Mouse (Mus musculus): Measurements from ENCODE around the gene Fam20a.
"Not testable (repeated sequence)": the region's sequence is repeated elsewhere in the genome, so short reads cannot be mapped to it uniquely, and the experiment has no call there.

The Fam20a gene

GRCm38 (mm10) chr11:109680934-109681333, 41.1 kb downstream of the Fam20a start:
- no peak for DNase-seq (ENCODE audit: low read depth, low spot score)

DNA sequence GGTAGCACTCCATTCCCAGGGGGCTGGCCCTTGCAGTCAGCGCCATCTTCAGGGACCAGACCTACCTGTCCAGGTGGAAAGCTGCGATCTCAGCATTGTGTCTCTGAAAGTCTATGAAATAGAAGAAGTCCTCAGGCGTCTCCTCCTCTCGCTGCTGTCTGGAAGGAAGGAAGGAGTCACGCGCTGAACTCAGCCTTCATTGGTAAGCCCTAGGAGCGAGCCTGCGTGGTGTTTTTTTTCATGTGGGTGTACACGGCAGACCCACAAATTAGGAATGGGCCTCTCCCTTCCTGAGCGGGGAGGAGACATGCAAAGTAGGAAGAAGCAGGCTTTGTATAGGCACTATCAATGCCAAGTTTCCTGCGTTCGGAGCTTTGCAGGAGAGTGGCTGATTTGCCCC, 43.8 kb downstream of the Fam20a start:
- no peak for DNase-seq (ENCODE audit: low read depth, low spot score)

- DNase-seq (ENCODE audit: low read depth, low spot score), result no peak
Observed at GRCm38 (mm10) chr11:109676621-109677373, 45.3 kb downstream of the Fam20a start.

GRCm38 (mm10) chr11:109675771-109676170, 46.3 kb downstream of the Fam20a start:
- no peak for DNase-seq (ENCODE audit: low read depth, low spot score)

GRCm38 (mm10) chr11:109675208-109675607, 46.9 kb downstream of the Fam20a start:
- DNase-seq (ENCODE audit: low read depth, low spot score), result no peak

DNA sequence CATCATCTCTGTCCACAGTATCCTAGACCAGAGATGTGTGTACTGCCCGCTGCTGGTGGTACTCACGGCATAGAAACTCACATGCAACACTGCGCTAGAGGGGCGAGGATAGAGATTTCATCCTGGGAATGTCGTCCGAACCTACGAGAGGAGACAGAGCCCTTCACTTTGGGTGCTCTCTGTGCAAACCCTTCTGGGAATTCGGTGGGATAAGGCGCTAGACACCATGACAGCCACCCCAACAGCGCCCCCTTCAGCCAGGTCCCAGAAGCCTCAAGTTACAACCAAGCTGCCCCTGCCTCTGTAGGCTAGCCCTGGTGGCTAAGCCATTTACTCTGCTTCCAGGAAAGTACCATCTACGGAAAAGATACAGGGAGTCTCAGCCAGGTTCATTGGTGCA, 47.5 kb downstream of the Fam20a start:
- no peak for DNase-seq (ENCODE audit: low read depth, low spot score)

GRCm38 (mm10) chr11:109673741-109674140, 48.3 kb downstream of the Fam20a start:
- DNase-seq (ENCODE audit: low read depth, low spot score), result no peak

- DNase-seq (ENCODE audit: low read depth, low spot score), result no peak
Observed at GRCm38 (mm10) chr11:109672881-109673739, 49.0 kb downstream of the Fam20a start.

- no peak for DNase-seq (ENCODE audit: low read depth, low spot score)
Observed at GRCm38 (mm10) chr11:109672396-109672795, 49.7 kb downstream of the Fam20a start.

- DNase-seq (ENCODE audit: low read depth, low spot score), result no peak
Observed at GRCm38 (mm10) chr11:109672021-109672324, 50.1 kb downstream of the Fam20a start.

- no peak for DNase-seq (ENCODE audit: low read depth, low spot score)
Observed at GRCm38 (mm10) chr11:109671136-109672020, 50.7 kb downstream of the Fam20a start.

- DNase-seq (ENCODE audit: low read depth, low spot score), result peak; percentile 87
Observed at GRCm38 (mm10) chr11:109670026-109670916, 51.8 kb downstream of the Fam20a start.

DNA sequence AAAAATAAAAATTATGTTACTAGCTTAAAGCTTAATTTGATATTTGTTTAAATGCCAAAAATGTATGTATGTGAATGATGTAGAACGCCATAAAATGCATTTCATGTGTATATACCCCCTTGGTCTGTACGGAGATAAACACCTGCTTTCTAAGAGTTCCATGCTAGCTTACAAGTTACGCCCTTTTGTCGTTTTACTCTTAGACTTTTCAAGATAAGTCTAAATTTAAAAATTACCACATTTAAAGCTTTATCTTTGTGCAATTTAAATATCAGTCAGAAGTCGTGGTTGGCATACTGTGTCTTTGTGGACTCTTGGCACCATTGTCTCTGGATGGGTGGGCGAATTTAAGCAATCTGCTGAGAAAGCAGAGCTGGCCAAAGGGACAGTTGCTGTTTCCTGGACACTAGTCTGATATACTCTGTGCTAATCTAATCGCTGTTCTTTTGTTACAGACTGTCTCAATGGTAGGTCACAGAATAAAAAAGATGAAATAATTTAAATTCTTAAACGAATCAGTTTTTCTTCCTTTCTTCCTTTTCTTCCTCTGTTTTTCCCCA, 52.9 kb downstream of the Fam20a start:
- no peak for DNase-seq (ENCODE audit: low read depth, low spot score)

DNA sequence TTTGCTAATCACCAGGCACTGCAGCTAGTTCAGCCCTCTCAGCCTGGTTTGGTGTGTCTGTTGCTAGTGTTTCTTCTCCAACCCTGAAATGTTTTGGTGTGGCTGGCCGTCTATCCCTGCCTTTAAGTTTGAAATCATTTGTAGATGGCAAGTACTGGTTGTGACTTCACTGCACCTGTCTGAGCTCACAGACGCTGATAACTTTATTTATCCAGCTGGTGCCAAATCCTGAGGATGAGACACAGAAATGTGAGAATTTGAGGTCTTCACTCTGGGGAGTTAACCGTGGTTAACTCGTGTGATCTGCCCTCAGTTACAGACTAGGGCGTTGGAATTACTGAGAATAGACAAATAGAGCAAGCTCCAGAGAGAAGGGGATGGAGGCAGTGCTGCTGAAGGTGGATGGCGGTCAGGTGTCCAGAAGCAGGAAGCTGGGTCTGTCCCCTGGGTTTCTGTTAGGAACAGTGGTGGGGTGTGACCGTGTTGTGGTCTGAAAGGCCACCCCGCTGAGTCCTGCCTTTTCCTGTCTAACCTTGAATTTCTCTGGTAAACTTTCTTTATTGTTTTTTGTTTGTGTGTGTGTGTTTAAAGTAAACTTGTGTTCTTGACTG, 53.9 kb downstream of the Fam20a start:
- DNase-seq (ENCODE audit: low read depth, low spot score), result no peak

- DNase-seq (ENCODE audit: low read depth, low spot score), result no peak
Observed at GRCm38 (mm10) chr11:109667371-109667770, 54.7 kb downstream of the Fam20a start.

DNA sequence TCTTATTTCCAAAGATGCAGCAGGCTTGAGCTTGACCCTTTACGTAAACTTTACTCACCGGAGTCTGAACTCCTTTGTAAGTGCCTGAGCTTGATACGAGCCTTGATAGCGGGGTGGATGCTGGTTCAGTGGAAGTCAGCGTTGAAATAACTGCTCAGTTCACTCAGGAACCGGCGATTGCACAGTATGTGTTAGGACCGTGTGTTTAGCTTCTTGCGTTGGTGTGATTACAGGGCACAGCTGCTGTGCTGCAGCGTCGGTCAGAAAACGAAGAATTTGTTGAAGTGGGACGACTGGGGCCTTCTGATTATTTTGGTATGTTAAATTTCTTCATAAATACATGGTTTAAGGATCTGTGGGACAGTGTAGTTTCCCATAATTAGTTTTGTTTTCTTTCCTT, 55.7 kb downstream of the Fam20a start:
- no peak for DNase-seq (ENCODE audit: low read depth, low spot score)

DNA sequence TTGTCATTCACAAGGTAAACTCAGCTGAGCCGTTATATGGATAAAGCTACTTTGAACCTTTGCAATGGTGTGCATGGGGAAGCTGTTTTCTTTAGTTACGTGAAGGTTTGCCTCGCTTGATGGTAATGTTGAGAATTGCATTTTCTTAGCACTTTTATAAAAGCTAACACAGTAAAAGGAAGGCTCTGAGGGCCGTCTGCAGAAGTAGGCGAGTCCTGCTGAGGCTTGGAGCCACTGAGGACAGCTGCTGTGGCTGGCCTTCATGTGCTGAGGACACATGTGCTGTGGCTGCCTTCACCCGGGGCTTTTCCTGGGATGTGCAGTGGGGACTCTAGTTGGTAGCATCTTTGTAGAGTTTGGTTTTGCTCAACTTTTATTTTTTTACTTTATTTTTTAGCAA, 56.7 kb downstream of the Fam20a start:
- DNase-seq (ENCODE audit: low read depth, low spot score), result no peak

GRCm38 (mm10) chr11:109664293-109664692, 57.8 kb downstream of the Fam20a start:
- DNase-seq (ENCODE audit: low read depth, low spot score), result no peak

DNA sequence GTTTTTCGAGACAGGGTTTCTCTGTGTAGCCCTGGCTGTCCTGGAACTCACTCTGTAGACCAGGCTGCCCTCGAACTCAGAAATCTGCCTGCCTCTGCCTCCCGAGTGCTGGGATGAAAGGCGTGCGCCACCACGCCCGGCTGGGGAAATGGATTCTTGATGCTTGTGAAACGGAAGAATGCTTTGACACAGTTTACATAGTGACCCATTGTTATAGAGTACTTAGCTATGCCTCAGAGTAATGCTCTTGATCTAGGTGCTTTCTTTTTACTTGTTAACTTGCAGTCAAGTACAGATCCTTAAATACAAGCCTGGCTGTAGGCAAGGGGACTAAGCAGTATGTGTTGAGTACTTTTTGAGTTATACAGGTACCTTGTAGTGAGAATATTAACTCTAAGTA, 61.6 kb downstream of the Fam20a start:
- not testable (repeated sequence) for DNase-seq (ENCODE audit: low read depth, low spot score)

DNA sequence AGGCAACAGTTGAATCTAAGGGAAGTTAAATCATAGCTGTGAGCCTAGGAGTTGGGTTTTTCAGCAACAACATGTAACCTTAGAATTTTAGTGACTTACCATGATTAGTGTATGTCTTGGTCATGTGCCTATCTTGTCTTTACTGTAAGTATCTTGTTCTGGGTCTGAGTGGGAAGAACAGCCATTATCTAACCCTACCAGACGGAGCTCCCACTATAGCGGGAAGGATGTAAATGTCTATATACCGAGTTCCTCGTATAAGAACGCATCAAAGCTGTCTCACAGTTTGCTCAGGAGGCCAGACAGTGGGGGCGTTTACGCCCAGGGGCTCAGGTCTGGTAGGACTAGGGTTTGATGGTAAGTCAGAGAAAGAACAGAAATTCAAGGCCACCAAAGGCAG, 65.8 kb downstream of the Fam20a start:
- no peak for DNase-seq (ENCODE audit: low read depth, low spot score)

Data from brain, adult 2 months (tissue).